Mouse (Mus musculus) lung, adult 18-20 months (tissue): ENCODE results near the gene Fbxo6.
"Not testable (repeated sequence)": the region's sequence is repeated elsewhere in the genome, so short reads cannot be mapped to it uniquely, and the experiment has no call there.

Experiments used
- DNase-seq, 2 experiments: peaks; one replicate each; pipeline ENCODE4 v3.0.0; 2022; ENCODE audit warnings: mixed read lengths in 2 of 2

The Fbxo6 gene

GRCm38 (mm10) chr4:148121982-148122693, 29.8 kb downstream of the Fbxo6 start:
- DNase-seq = no peak

- DNase-seq = no peak
These were observed 30.6 kb downstream of the Fbxo6 start for GRCm38 (mm10) chr4:148121362-148121761.

- no peak for DNase-seq
These were observed 31.4 kb downstream of the Fbxo6 start for GRCm38 (mm10) chr4:148120555-148120954.

GRCm38 (mm10) chr4:148119578-148119977, 32.4 kb downstream of the Fbxo6 start:
- DNase-seq = not testable (repeated sequence)

- DNase-seq = no peak
These were observed 34.5 kb downstream of the Fbxo6 start for GRCm38 (mm10) chr4:148117392-148117791.

GRCm38 (mm10) chr4:148116657-148117056, 35.3 kb downstream of the Fbxo6 start:
- DNase-seq = no peak

GRCm38 (mm10) chr4:148115467-148115866, 36.5 kb downstream of the Fbxo6 start:
- DNase-seq = peak in 1 of 2 experiments; percentile 33

GRCm38 (mm10) chr4:148114758-148115391, 37.1 kb downstream of the Fbxo6 start:
- peak; percentile 81 to 82 for DNase-seq

GRCm38 (mm10) chr4:148112519-148112918, 39.4 kb downstream of the Fbxo6 start:
- DNase-seq = no peak

- no peak for DNase-seq
These were observed 42.7 kb downstream of the Fbxo6 start for GRCm38 (mm10) chr4:148109215-148109614.

- DNase-seq = no peak
These were observed 43.3 kb downstream of the Fbxo6 start for GRCm38 (mm10) chr4:148108565-148109100.

- DNase-seq = no peak
These were observed 44.2 kb downstream of the Fbxo6 start for GRCm38 (mm10) chr4:148107621-148108291.

GRCm38 (mm10) chr4:148104146-148104545, 47.8 kb downstream of the Fbxo6 start:
- DNase-seq = no peak

GRCm38 (mm10) chr4:148101801-148102527, 50.0 kb downstream of the Fbxo6 start:
- DNase-seq = peak; percentile 61 to 65

GRCm38 (mm10) chr4:148098666-148099065, 53.3 kb downstream of the Fbxo6 start:
- no peak for DNase-seq

GRCm38 (mm10) chr4:148097936-148098335, 54.0 kb downstream of the Fbxo6 start:
- no peak for DNase-seq
